Mouse (Mus musculus): ENCODE data around the gene Slc39a2. TPM values are rescaled to one million over a fixed set of nuclear protein-coding genes. Genes with fewer than 3 reads are reported as not detected.
"Not testable (repeated sequence)": the region's sequence is repeated elsewhere in the genome, so short reads cannot be mapped to it uniquely, and the experiment has no call there.

The Slc39a2 gene
- polyA plus RNA-seq, 1 experiment from 2014 or later = 1.8 TPM

DNA sequence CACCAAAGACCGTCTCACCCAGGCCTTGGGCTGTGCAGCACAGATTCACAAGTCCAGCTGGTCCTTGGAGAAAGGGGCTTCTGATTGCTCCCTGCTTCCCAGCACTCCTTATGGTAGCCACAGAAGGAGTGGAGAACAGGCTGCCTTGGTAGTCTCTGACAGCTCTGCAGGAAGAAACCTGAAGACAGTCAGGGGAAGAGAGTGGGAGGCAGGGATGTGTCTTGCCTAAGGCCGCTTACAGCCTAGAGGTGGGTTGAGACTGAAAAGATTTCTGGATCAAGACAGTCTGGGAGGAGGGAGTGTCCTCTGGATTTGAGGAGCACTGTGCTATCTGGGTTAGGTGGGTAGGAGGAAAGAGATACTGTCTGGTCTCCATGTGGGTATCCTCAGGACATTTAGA lies 30.2 kb downstream of the Slc39a2 start:
- 86% methylated on average over 2 of the region's 2 CpGs for WGBS
- Histone ChIP-seq H3K9me3 (no peaks in the 10 kb centered on the region), H3K27ac (no peak overlapping the region), H3K4me2 (no peak overlapping the region), H3K9ac (no peak overlapping the region), H3K27me3 (no peaks in the 10 kb centered on the region), H3K36me3 (no peaks in the 10 kb centered on the region), H3K4me3 (no peak overlapping the region), H3K4me1 (replicated peaks) (peaks cover 6% of the 10 kb centered on the region; the same call in 1 of the 2 replicates)
- ATAC-seq (ENCODE audit: low FRiP score) = no peak

DNA sequence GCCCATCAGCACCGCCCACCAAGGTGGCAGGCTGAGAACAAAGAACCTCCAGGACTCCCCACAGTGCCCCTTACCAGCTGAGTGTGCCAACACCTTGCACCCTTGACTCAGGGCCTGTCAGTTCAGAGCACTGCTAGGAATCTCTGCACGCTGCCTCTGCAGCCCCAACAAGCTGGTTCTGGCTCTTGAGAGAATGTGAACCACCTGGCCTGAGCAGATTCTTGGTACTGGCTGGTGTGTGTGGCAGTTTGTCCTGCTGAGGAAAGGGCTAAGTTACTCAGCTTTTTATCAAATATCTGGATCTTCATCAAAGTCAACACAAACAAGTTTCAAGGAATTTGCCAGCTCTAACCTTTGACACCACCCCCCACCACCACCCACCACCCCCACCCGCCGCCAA lies 30.8 kb downstream of the Slc39a2 start:
- no peaks in the 10 kb centered on the region for H3K36me3 ChIP-seq
- WGBS = 87% methylated on average over 4 of the region's 4 CpGs

DNA sequence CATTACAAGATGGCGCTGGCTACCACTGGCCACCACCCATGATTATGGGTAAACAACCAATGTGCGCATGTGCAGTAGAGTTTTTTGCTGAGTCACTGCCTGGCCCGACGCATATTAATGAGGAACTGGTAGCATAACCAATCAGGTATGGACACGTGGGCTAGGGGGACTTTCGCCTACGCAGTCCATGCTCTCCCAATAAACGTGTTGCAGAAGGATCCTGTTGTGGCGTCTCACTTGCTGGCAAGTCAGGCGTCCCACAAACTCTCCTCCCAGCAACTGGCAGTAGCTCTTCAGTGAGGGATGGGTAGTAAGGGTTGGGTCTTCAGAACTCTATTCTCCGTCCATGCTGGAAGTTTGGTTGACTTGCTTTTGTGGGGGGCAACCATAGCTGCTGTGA lies 34.2 kb downstream of the Slc39a2 start:
- H3K27me3 ChIP-seq; H3K9ac ChIP-seq; H3K36me3 ChIP-seq; H3K4me3 ChIP-seq; H3K27ac ChIP-seq; H3K9me3 ChIP-seq; H3K4me2 ChIP-seq; H3K4me1 ChIP-seq (replicated peaks); ATAC-seq (ENCODE audit: low FRiP score): not testable (repeated sequence)
- 95% methylated on average over 11 of the region's 11 CpGs for WGBS

More for the DNA sequence above, 30.8 kb downstream of the Slc39a2 start:
- Histone ChIP-seq H3K9me3 (no peaks in the 10 kb centered on the region), H3K27me3 (no peaks in the 10 kb centered on the region), H3K4me3 (no peak overlapping the region), H3K4me2 (no peak overlapping the region), H3K4me1 (replicated peaks) (peaks cover 6% of the 10 kb centered on the region; the same call in 1 of the 2 replicates), H3K27ac (no peak overlapping the region), H3K9ac (no peak overlapping the region)
- ATAC-seq (ENCODE audit: low FRiP score) = no peak

DNA sequence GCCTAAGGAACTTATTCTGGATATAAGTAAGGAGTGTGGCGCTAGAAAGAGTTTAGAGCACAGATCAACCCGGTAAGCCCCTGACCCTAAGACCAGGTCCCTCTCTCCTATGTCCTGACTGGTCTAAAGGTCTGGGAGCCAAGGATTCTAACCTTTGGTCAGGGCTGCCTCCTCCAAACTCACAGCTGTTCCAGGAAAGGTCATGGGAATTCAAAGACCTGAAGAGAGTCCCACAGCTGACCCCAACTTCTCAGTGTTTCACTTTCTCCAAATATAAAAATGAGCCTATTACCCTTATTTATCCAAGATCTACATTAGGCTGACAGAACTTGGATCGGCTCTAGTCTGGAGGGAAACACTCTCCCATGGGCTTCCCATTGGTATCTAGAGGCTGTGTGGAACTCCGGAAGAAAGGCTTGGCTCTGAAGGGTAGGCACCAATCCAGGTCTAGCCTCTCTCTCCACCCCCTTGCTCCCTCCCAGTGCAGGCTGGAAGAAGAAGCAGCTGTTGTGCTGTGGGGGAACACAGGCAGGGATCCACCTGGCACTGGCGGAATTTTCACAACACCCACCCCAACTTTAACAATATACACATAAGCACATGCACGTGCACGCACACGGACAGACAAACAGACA lies 36.7 kb downstream of the Slc39a2 start:
- Histone ChIP-seq H3K36me3 (no peaks in the 10 kb centered on the region), H3K9me3 (no peaks in the 10 kb centered on the region), H3K27me3 (no peaks in the 10 kb centered on the region), H3K27ac (no peak overlapping the region), H3K4me2 (no peak overlapping the region), H3K4me1 (replicated peaks) (peaks cover 5% of the 10 kb centered on the region; the same call in 1 of the 2 replicates), H3K4me3 (no peak overlapping the region), H3K9ac (no peak overlapping the region)
- WGBS = 86% methylated on average over 8 of the region's 8 CpGs
- no peak for ATAC-seq (ENCODE audit: low FRiP score)

DNA sequence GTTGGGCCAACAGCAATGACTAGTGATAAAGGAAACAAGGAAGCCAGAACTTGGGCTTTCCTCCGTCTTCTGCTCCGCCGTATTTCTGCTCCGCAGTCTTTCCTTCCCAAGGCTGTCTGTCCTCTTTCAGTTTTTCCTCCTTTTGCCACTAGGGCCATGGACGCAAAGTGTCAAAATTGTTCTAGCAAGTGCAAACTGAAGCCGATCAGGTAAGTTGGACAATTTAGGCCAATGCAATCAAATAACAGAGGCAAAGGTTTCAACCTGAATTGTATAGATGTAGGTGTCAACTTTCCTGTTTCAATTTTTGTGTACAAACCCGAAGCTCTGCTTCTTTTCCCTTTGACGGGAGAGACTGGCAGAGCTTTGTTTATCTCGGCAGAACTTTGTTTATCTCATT lies 37.3 kb downstream of the Slc39a2 start:
- Histone ChIP-seq H3K9me3 (no peaks in the 10 kb centered on the region), H3K27ac (no peak overlapping the region), H3K36me3 (no peaks in the 10 kb centered on the region), H3K27me3 (no peaks in the 10 kb centered on the region), H3K4me3 (no peak overlapping the region), H3K4me2 (no peak overlapping the region), H3K4me1 (replicated peaks) (peaks cover 5% of the 10 kb centered on the region; the same call in 1 of the 2 replicates), H3K9ac (no peak overlapping the region)
- ATAC-seq (ENCODE audit: low FRiP score) = no peak
- 80% methylated on average over 9 of the region's 9 CpGs for WGBS

DNA sequence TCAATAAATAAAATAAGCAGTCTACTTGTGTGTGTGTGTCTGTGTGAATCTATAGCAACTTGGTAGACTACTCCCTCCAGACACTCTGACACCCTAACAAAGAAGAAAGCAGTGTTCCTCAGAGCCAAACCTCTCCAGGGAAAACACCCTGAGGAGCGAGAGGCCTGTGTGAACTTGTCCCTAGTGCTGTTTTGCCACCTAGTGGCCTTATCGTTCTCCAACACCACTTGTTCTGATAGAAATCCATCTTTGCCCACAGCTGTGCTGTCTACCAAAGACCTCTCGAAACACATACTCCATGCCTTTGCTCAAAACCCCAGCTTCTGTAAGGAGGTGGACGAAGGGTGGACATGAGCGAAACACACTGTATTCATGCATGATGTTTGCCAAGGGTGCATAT lies 38.1 kb downstream of the Slc39a2 start:
- 35% methylated on average over 5 of the region's 5 CpGs for WGBS
- Histone ChIP-seq H3K27ac (0 out of 2 replicates have a peak overlapping the region, but pooled peaks have one; percentile 30), H3K27me3 (no peaks in the 10 kb centered on the region), H3K4me1 (replicated peaks) (peaks cover 5% of the 10 kb centered on the region; the same call in 1 of the 2 replicates), H3K4me2 (no peak overlapping the region), H3K9me3 (no peaks in the 10 kb centered on the region), H3K36me3 (no peaks in the 10 kb centered on the region), H3K9ac (no peak overlapping the region), H3K4me3 (no peak overlapping the region)
- ATAC-seq (ENCODE audit: low FRiP score) = peak; percentile 82

DNA sequence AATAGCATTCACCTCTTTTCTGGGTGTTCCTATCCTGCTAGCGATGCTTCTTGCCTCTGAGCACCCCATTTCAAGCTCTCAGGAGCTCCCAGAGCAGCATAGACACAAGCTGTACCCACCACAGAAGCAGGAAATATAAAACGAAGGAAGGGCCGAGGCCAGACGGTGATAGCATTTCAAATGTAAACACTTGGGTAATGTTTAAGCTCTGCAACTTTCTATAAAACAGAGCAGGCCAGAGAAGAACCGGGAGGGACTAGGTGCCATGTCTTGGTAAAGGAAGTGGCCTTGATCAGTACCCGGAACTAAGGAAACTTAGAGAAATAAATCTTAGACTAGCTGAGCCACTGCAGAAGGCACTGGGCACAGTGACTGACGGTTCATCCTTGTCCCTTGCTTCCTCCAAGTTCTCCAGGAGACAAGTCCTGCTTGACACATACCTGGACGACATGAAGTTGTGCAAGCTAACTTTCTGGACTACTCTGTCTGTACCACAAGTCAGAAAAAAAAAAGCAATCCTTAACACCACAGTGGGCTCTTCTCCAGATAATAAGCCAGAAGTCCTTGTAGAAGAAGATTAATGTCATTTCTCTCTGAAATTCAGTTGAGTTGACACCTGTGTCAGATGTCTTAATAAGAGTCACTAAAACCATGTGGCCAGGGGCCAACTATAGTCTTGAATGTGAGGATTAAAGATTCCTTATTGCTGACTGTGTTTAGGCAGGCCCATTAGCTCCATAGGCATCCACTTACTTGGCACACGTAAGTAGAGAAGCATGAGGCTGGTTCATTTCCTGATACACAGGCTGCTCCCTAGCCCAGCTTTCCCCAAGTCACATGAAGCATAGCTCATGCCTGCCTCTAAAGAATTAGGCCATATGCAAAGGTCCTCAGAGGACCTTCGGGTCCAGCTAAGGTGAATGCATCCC lies 39.7 kb downstream of the Slc39a2 start:
- Histone ChIP-seq H3K27me3 (no peaks in the 10 kb centered on the region), H3K9ac (no peak overlapping the region), H3K4me3 (no peak overlapping the region), H3K4me2 (no peak overlapping the region), H3K36me3 (no peaks in the 10 kb centered on the region), H3K27ac (no peak overlapping the region), H3K9me3 (no peaks in the 10 kb centered on the region), H3K4me1 (replicated peaks) (peaks cover 5% of the 10 kb centered on the region; the same call in 1 of the 2 replicates)
- ATAC-seq (ENCODE audit: low FRiP score) = no peak
- WGBS = 85% methylated on average over 10 of the region's 10 CpGs

DNA sequence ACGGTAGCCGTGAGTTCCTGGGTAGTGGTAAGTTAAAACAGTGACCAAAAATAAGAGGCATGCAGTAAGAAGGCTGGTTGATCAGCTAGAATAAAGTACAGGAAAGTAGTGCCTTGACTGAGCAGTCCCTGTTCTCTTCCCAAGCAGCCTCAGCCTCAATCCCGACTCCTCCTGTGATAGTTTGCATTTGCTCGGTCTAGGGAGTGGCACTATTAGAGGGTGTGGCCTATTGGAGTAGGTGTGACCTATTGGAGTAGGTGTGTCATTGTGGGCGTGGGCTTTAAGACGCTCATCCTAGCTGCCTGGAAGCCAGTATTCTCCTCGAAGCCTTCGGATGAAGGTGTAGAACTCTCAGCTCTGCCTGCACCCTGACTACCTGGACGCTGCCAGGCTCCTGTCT lies 46.3 kb downstream of the Slc39a2 start:
- H3K27me3 ChIP-seq = no peaks in the 10 kb centered on the region
- no peaks in the 10 kb centered on the region for H3K36me3 ChIP-seq
- H3K4me2 ChIP-seq = no peak overlapping the region
- no peak for ATAC-seq (ENCODE audit: low FRiP score)
- no peak overlapping the region for H3K9ac ChIP-seq
- no peak overlapping the region for H3K4me3 ChIP-seq
- no peak overlapping the region for H3K27ac ChIP-seq
- H3K4me1 ChIP-seq (replicated peaks) = no peaks in the 10 kb centered on the region; the same call in 1 of the 2 replicates
- H3K9me3 ChIP-seq = no peaks in the 10 kb centered on the region
- WGBS = 88% methylated on average over 9 of the region's 9 CpGs

DNA sequence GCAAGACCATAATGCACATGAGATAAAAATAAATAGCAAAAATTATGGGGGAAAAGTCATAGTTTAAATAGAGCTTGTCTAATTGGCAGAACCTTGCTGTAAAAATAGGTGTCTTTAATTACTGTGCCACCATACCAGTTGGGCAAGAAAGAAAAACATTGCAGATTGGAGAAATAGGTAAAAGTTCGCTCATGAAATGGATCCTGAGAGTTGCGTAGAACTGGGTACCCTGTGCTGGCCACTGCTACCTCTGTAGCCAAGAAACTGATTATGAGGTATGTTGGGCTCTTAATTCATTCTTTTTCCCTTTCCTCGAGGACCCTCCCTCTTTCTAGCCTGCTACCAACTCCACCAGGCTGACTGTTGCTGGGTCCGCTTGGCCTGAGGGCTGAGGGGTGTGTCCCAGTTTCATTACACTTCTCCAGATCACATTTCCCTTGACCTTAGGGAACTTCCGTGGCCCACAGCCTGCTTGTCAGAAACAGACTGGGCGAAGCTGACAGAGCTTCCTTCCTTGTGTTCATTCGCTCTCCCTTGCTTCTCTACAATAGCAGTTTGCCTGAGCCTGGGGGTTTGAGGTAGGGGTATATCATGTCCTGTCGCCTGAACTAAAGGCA lies 48.4 kb downstream of the Slc39a2 start:
- Histone ChIP-seq H3K36me3 (no peaks in the 10 kb centered on the region), H3K4me3 (no peak overlapping the region), H3K27ac (no peak overlapping the region), H3K9me3 (no peaks in the 10 kb centered on the region), H3K4me1 (replicated peaks) (no peaks in the 10 kb centered on the region; the same call in 1 of the 2 replicates), H3K9ac (no peak overlapping the region), H3K27me3 (no peaks in the 10 kb centered on the region), H3K4me2 (no peak overlapping the region)
- no peak for ATAC-seq (ENCODE audit: low FRiP score)
- whole genome bisulfite sequencing = 42% methylated on average over 8 of the region's 8 CpGs

DNA sequence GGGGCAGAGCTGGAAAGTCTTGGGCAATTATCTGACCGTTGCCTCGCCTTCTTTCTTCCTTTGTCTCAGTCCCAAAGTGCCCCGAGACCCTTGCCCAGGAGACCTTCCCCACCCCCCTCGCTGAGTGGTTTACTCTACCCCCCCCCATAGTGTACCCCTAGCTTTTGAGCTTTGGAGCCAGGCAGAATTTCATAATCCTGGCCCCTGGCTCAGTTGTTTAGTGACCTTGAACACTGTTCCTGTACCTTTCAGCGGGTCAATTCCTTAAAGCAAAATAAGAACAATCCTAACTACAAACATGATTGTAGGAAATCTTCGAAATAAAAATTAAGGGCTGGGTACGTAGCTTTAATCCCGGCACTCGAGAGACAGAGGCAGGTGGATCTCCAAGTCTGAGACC lies 48.9 kb downstream of the Slc39a2 start:
- Histone ChIP-seq H3K9ac (no peak overlapping the region), H3K27ac (no peak overlapping the region), H3K4me1 (replicated peaks) (no peaks in the 10 kb centered on the region; the same call in 1 of the 2 replicates), H3K36me3 (no peaks in the 10 kb centered on the region), H3K4me3 (no peak overlapping the region), H3K4me2 (no peak overlapping the region), H3K9me3 (no peaks in the 10 kb centered on the region), H3K27me3 (no peaks in the 10 kb centered on the region)
- 54% methylated on average over 9 of the region's 9 CpGs for WGBS
- no peak for ATAC-seq (ENCODE audit: low FRiP score)

DNA sequence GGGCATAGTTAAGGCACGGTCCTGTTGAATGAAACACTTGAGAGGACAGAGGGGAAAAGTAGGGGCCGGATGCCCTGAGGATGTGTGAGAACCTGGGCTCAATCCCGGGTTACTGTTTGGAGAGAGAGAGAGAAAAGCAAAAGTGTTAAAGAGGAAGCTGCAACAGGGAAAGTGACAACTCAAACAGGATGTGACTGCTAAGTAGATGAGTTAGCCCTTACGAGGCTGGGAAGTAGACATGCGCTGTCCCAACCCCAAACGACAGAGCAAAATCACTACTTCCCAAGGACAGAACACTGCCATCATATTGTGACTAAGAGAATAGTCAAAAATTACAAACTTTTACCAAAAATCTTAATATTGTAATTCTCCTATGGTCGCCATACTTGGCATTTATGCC lies 49.5 kb downstream of the Slc39a2 start:
- H3K4me1 ChIP-seq (replicated peaks) = no peaks in the 10 kb centered on the region; the same call in 1 of the 2 replicates
- no peak overlapping the region for H3K4me3 ChIP-seq
- no peaks in the 10 kb centered on the region for H3K27me3 ChIP-seq
- no peaks in the 10 kb centered on the region for H3K36me3 ChIP-seq
- H3K9me3 ChIP-seq = no peaks in the 10 kb centered on the region
- ATAC-seq (ENCODE audit: low FRiP score) = no peak
- no peak overlapping the region for H3K9ac ChIP-seq
- H3K27ac ChIP-seq = no peak overlapping the region
- no peak overlapping the region for H3K4me2 ChIP-seq
- 70% methylated on average over 7 of the region's 7 CpGs for WGBS

DNA sequence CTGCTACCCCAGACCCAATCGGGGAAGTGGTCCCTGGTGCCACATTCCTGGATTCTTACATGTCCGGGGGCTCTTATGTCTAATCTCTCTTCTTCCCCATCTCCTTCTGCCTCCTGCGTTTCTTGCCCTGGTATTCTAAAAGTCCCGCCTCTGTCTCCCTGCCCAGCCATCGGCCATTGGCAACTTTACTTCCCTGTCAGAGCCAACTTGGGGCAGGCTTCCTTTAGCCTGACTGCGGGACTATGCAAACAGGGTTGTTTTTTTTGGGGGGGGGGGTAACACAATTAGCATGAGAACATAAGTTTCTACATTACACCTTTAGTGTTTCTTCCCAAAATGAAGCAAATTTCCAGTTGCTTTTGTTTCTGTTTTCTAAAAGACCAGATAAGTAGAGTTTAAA lies 50.6 kb downstream of the Slc39a2 start:
- Histone ChIP-seq H3K4me2 (no peak overlapping the region), H3K4me3 (no peak overlapping the region)
- WGBS = 81% methylated on average over 6 of the region's 6 CpGs

More for the DNA sequence above, 50.6 kb downstream of the Slc39a2 start:
- H3K4me1 ChIP-seq (replicated peaks) = no peaks in the 10 kb centered on the region; the same call in 1 of the 2 replicates
- no peak overlapping the region for H3K9ac ChIP-seq
- H3K9me3 ChIP-seq = no peaks in the 10 kb centered on the region
- H3K27me3 ChIP-seq = no peaks in the 10 kb centered on the region
- H3K36me3 ChIP-seq = no peaks in the 10 kb centered on the region
- no peak overlapping the region for H3K27ac ChIP-seq
- ATAC-seq (ENCODE audit: low FRiP score) = no peak

All from hindbrain, embryonic 13.5 days (tissue).